Mouse (Mus musculus) hindbrain, embryonic 11.5 days (tissue): Measurements from ENCODE around the gene Cep68. TPM values are rescaled to one million over a fixed set of nuclear protein-coding genes. Genes with fewer than 3 reads are reported as not detected.

Experiments
- ATAC-seq: fragments of 200-750 bp; cut with Nextera tagmentation; 2 replicates; pipeline ENCODE4 v1.8.0; 2017; ENCODE audit warnings: mild to moderate bottlenecking, moderate TSS enrichment, moderate library complexity; ENCODE audit not compliant: low FRiP score
- DNase-seq: peaks from one replicate; pipeline ENCODE4 v3.0.0-alpha.2; 2015; ENCODE audit warnings: low spot score
- H3K27ac ChIP-seq: fragments of 300-500 bp; sonication (generic); 2 replicates; pipeline ENCODE4 v1.5.1; 2014; ENCODE audit warnings: mild to moderate bottlenecking, low read depth, low read length
- H3K27me3 ChIP-seq: fragments of 300-500 bp; sonication (generic); 2 replicates; pipeline ENCODE4 v1.6.1; 2014; ENCODE audit warnings: mild to moderate bottlenecking, low read length, moderate library complexity, mixed read lengths; ENCODE audit not compliant: control insufficient read depth, insufficient read depth
- H3K36me3 ChIP-seq: fragments of 300-500 bp; sonication (generic); 2 replicates; pipeline ENCODE4 v1.6.1; 2014; ENCODE audit warnings: mild to moderate bottlenecking, low read length, moderate library complexity, mixed read lengths; ENCODE audit not compliant: control insufficient read depth, insufficient read depth
- H3K4me1 ChIP-seq: fragments of 300-500 bp; sonication (generic); replicated peaks from 2 replicates; pipeline ENCODE4 v1.6.1; 2014; ENCODE audit warnings: low read length, mixed read lengths; ENCODE audit not compliant: control insufficient read depth, insufficient read depth
- H3K4me2 ChIP-seq: fragments of 300-500 bp; sonication (generic); replicated peaks from 2 replicates; pipeline ENCODE4 v1.6.1; 2014; ENCODE audit warnings: mild to moderate bottlenecking, low read depth, low read length
- H3K4me3 ChIP-seq: fragments of 300-500 bp; sonication (generic); 2 replicates; pipeline ENCODE4 v1.5.1; 2014; ENCODE audit warnings: low read depth, low read length
- H3K9ac ChIP-seq: fragments of 300-500 bp; sonication (generic); 2 replicates; pipeline ENCODE4 v1.6.1; 2014; ENCODE audit warnings: low read depth, low read length
- H3K9me3 ChIP-seq: fragments of 300-500 bp; sonication (generic); 2 replicates; pipeline ENCODE4 v1.6.1; 2016; ENCODE audit warnings: low read length; ENCODE audit not compliant: control insufficient read depth
- WGBS: fragments of 180-500 bp; shearing (Covaris S2); extraction: QIAGEN DNeasy Blood & Tissue Kit; methylation state at CpG from one replicate; pipeline ENCODE4 v1.1.7; 2014; 5-methylcytosine and 5-hydroxymethylcytosine counted together
- polyA plus RNA-seq: library from polyadenylated mRNA; unstranded; fragments of >200 nt; fragmentation: Nextera tagmentation; extraction: Ambion mirVana; gene quantifications from 2 replicates; pipeline ENCODE4 v1.2.1, GENCODE M21; 2014

Cep68 gene
- 27.1 and 33.2 TPM in 2 replicates for polyA plus RNA-seq

- Histone ChIP-seq H3K9ac (peak within 1 kb of the TSS; percentile 97), H3K27me3 (no peaks in the 10 kb centered on the region), H3K4me3 (peak within 1 kb of the TSS; percentile 68), H3K4me1 (no peaks in the 10 kb centered on the region; the same call in 1 of the 2 replicates), H3K27ac (peak within 1 kb of the TSS; percentile 76), H3K4me2 (peak within 1 kb of the TSS; percentile 83), H3K36me3 (no peaks in the 10 kb centered on the region), H3K9me3 (no peaks in the 10 kb centered on the region)
- ATAC-seq (peak; percentile 99), DNase-seq (peak; percentile 93)
- WGBS = under 1% methylated on average over 58 of the region's 59 CpGs
Measured at GRCm38 (mm10) chr11:20249296-20250110, at the start of gene Cep68. Gene Cep68, minus strand, starts transcription at chr11:20249429.

DNA sequence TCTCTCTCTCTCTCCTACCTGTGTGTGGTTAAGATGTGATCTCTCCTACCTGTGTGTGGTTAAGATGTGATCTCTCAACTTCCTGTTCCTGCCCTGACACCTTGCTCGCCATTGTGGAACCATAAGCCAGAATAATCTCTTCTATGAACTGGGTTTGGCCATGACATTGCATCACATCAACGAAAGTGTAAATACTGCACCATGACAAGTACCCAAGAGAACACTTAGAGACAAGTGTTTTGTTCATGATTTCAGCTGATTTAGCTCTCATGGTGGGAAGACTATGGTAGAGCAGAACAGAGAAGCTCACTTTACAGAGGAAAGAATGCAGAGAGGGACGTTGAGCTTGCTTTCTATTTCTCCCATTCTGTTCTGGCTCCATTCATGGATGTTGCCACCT, 35.2 kb upstream of the Cep68 start:
- H3K27ac ChIP-seq = no peak overlapping the region
- H3K9me3 ChIP-seq = no peaks in the 10 kb centered on the region
- no peak for ATAC-seq
- H3K9ac ChIP-seq = no peak overlapping the region
- no peak overlapping the region for H3K4me2 ChIP-seq
- 82% methylated on average over 3 of the region's 3 CpGs for WGBS
- no peaks in the 10 kb centered on the region for H3K4me1 ChIP-seq
- no peak overlapping the region for H3K4me3 ChIP-seq
- H3K27me3 ChIP-seq = no peaks in the 10 kb centered on the region
- H3K36me3 ChIP-seq = no peaks in the 10 kb centered on the region
- no peak for DNase-seq

DNA sequence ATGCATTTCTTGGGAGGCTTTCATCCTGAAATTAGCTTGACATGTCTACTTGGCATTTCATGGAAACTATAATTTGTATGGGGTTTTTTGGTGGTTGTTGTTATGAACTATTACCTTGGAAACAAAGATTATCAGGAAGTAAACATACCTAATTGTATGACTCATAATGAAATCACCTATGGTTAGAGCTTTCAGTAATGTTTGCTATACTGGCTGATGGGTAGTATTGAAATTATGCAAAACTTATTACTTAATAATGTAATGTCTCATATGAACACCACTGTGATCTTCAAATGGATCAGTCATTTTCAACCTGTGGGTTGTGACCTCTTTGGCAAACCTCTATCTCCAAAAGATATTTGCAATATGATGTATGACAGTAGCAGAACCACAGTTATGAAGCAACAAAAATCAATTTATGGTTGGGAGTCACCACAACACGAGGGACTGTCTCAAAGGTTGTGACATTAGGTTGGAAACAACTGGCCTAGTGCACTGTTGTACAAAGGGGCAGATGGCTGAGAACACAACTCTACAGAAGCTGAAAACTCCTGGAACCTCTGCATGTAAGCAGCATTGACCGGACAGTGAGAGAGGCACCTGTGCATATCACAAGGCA, 33.5 kb upstream of the Cep68 start:
- Histone ChIP-seq H3K9me3 (no peaks in the 10 kb centered on the region), H3K4me2 (no peak overlapping the region), H3K27ac (no peak overlapping the region), H3K4me3 (no peak overlapping the region), H3K9ac (no peak overlapping the region), H3K4me1 (no peaks in the 10 kb centered on the region), H3K27me3 (no peaks in the 10 kb centered on the region), H3K36me3 (no peaks in the 10 kb centered on the region)
- WGBS = 89% methylated on average over 2 of the region's 2 CpGs
- DNase-seq = no peak
- ATAC-seq = no peak

- no peak overlapping the region for H3K4me2 ChIP-seq
- no peak overlapping the region for H3K27ac ChIP-seq
- no peaks in the 10 kb centered on the region for H3K9me3 ChIP-seq
- H3K27me3 ChIP-seq = no peaks in the 10 kb centered on the region
- H3K9ac ChIP-seq = no peak overlapping the region
- H3K36me3 ChIP-seq = no peaks in the 10 kb centered on the region
- H3K4me1 ChIP-seq = no peaks in the 10 kb centered on the region
- no peak overlapping the region for H3K4me3 ChIP-seq
- DNase-seq (no peak), ATAC-seq (no peak)
- WGBS = 81% methylated on average over 5 of the region's 5 CpGs
Measured at GRCm38 (mm10) chr11:20280982-20281381, 31.8 kb upstream of the Cep68 start.

DNA sequence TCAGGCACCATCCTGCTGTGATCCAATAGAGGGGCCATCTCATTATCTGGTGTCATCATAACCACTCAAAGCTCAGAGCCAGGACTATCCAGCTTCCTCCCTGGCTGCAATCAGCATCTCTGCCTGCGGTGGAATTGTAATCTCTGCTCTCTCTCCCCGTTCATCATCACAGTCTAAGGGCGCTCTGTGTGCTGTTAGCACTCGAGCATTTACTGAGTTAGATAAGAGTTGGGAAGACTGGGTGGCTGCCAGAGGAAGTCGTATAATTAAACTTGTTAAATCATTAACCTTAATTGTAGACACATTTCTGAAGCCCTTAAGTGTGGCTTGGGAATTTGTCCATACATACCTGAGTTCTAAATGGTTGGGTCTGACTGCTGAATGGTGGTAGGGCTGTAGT, 29.5 kb upstream of the Cep68 start:
- Histone ChIP-seq H3K4me3 (no peak overlapping the region), H3K4me1 (no peaks in the 10 kb centered on the region), H3K4me2 (no peak overlapping the region), H3K27me3 (no peaks in the 10 kb centered on the region), H3K9me3 (no peaks in the 10 kb centered on the region), H3K27ac (no peak overlapping the region), H3K9ac (no peak overlapping the region), H3K36me3 (no peaks in the 10 kb centered on the region)
- WGBS = 83% methylated on average over 5 of the region's 5 CpGs
- DNase-seq = no peak
- no peak for ATAC-seq

- Histone ChIP-seq H3K4me3 (no peak overlapping the region), H3K36me3 (no peaks in the 10 kb centered on the region), H3K27ac (no peak overlapping the region), H3K4me1 (no peaks in the 10 kb centered on the region), H3K9me3 (no peaks in the 10 kb centered on the region), H3K4me2 (no peak overlapping the region), H3K9ac (no peak overlapping the region), H3K27me3 (no peaks in the 10 kb centered on the region)
- WGBS = 77% methylated on average over 2 of the region's 2 CpGs
- ATAC-seq = no peak
- no peak for DNase-seq
Measured at GRCm38 (mm10) chr11:20277106-20277505, 27.9 kb upstream of the Cep68 start.

GRCm38 (mm10) chr11:20275974-20276373, 26.7 kb upstream of the Cep68 start:
- DNase-seq = no peak
- ATAC-seq = no peak
- Histone ChIP-seq H3K4me3 (no peak overlapping the region), H3K27me3 (no peaks in the 10 kb centered on the region), H3K36me3 (no peaks in the 10 kb centered on the region), H3K27ac (no peak overlapping the region), H3K9ac (no peak overlapping the region), H3K9me3 (no peaks in the 10 kb centered on the region), H3K4me1 (no peaks in the 10 kb centered on the region), H3K4me2 (no peak overlapping the region)
- WGBS = 87% methylated on average over 2 of the region's 2 CpGs

GRCm38 (mm10) chr11:20269885-20270284, 20.7 kb upstream of the Cep68 start:
- Histone ChIP-seq H3K4me1 (no peaks in the 10 kb centered on the region), H3K9me3 (no peaks in the 10 kb centered on the region), H3K4me3 (no peak overlapping the region), H3K36me3 (no peaks in the 10 kb centered on the region), H3K27ac (no peak overlapping the region), H3K9ac (no peak overlapping the region), H3K4me2 (no peak overlapping the region), H3K27me3 (no peaks in the 10 kb centered on the region)
- no peak for ATAC-seq
- DNase-seq = no peak
- 87% methylated on average over 6 of the region's 6 CpGs for WGBS
